Mouse (Mus musculus): ENCODE results near the gene Uvssa.

- no peak for TF ChIP-seq CTCF (IDR thresholded peaks at IDR 0.05; ENCODE audit: low read depth)
- TF ChIP-seq EP300 (IDR thresholded peaks at IDR 0.05; ENCODE audit: low read depth) = no peak
These were observed 30.7 kb upstream of the Uvssa start for GRCm38 (mm10) chr5:33347620-33348019.

All from heart, postnatal 0 days (tissue).